Mouse (Mus musculus) E14TG2a.4 (cell line): ENCODE measurements around the gene Ddc.

ENCODE experiments used
- CTCF ChIP-seq: conservative IDR thresholded peaks from 2 replicates; pipeline ENCODE4 v1.5.1; 2014; ENCODE audit warnings: low read length
- POU5F1 ChIP-seq: IDR thresholded peaks from 2 replicates; pipeline ENCODE4 v1.6.1; 2014; ENCODE audit warnings: low read length, borderline replicate concordance

- no peak for TF ChIP-seq CTCF
- no peak for TF ChIP-seq POU5F1
Observed at GRCm38 (mm10) chr11:11885921-11886320, 12.0 kb downstream of the Ddc start.
